Mouse (Mus musculus) brain, embryonic 14.5 days (tissue): ENCODE results near the gene Zfp420.

Source experiments
- CTCF ChIP-seq: fragments of 200-500 bp; IDR thresholded peaks from 2 replicates; pipeline ENCODE4 v1.5.1; 2012; ENCODE audit warnings: inconsistent platforms, mild to moderate bottlenecking, moderate library complexity, borderline replicate concordance; ENCODE audit not compliant: insufficient read depth, insufficient read length; ENCODE audit errors: extremely low read depth
- POLR2A ChIP-seq: fragments of 200-500 bp; IDR thresholded peaks from 2 replicates; pipeline ENCODE4 v1.6.1; 2012; ENCODE audit warnings: mild to moderate bottlenecking, inconsistent platforms, borderline replicate concordance; ENCODE audit not compliant: poor library complexity, insufficient read depth, insufficient read length, severe bottlenecking; ENCODE audit errors: extremely low read depth

- no peak for TF ChIP-seq POLR2A
- TF ChIP-seq CTCF = no peak
Observed at GRCm38 (mm10) chr7:29844616-29845015, 15.2 kb upstream of the Zfp420 start.
